Mouse (Mus musculus) erythroblast, adult 5-6 weeks (primary cell): Measurements from ENCODE around the gene Cacna2d2. TPM values are rescaled to one million over a fixed set of nuclear protein-coding genes. Genes with fewer than 3 reads are reported as not detected.
A peak's percentile ranks its signal among the peaks of the same experiment; 100 is the strongest.
"Not testable (repeated sequence)": the region's sequence is repeated elsewhere in the genome, so short reads cannot be mapped to it uniquely, and the experiment has no call there.

Source experiments
- ATAC-seq: replicated peaks from 2 replicates; pipeline ENCODE4 v1.8.0; 2016; ENCODE audit warnings: moderate number of reproducible peaks, mild to moderate bottlenecking, moderate TSS enrichment, inconsistent platforms; ENCODE audit not compliant: poor library complexity, low FRiP score, severe bottlenecking
- total RNA-seq, 2 experiments: library from RNA; stranded (forward) in 1 of 2; stranded (reverse) in 1 of 2; fragments of 150-400 nt in 1 of 2; fragments of 200-764, 138-1000 nt in 1 of 2; gene quantifications; 2 replicates each; pipeline versions ENCODE4 v1.2.3 to v1.2.4; 2015 to 2017; ENCODE audit warnings: low replicate concordance in 2 of 2

Cacna2d2 gene
- total RNA-seq, 2 experiments from 2014 or later: not detected

DNA sequence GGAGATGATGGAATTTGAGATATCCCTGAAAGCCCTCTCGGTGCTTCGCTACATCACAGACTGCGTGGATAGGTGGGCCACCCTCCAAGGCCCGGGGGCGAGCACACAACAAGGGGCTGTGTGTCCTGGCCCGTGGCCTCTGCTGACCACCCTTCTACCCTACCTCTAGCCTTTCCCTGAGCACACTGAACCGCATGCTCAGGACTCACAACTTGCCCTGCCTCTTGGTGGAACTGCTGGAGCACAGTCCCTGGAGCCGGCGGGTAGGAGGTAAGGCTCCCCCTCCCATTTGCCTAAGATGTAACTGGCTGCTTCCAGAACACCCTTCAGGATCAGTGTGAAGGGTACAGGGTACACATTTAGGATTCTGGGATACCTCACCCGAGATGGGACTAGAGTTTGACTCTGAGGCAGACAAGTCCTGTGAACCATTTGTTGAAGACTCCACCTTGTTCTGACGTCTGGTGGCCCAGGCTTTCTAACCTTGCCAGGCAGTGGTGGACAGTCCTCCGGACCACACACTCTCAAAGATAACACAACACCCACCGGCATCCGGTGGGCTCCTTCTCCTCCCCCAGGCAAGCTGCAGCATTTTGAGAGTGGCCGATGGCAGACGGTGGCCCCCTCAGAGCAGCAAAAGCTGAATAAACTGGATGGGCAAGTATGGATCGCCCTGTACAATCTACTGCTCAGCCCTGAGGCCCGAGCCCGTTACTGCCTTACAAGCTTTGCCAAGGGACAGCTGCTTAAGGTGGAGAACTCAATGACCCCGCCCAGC lies 150.1 kb downstream of the Cacna2d2 start:
- no peak for ATAC-seq

DNA sequence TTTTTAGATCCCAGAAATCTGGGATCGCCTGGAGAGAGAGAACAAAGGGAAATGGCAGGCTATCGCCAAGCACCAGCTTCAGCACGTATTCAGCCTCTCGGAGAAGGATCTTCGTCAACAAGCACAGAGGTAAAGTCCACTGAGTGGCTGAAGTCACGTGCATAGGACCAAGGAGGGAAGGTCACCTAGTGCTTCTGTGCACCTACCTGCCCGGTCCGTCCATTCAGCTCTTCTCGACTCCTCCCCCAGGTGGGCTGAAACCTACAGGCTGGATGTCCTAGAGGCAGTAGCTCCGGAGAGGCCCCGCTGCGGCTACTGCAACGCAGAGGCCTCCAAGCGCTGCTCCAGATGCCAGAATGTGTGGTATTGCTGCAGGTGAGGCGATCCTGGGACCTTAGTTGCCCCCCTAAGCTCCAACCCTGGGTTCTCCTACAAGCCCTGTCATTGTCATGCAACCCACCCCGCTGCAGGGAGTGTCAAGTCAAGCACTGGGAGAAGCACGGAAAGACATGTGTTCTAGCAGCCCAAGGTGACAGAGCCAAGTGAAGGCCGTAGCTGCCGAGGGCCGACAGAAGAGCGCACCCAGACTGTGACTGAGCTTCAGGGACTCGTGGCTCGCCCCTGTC lies 151.2 kb downstream of the Cacna2d2 start:
- ATAC-seq: no peak

DNA sequence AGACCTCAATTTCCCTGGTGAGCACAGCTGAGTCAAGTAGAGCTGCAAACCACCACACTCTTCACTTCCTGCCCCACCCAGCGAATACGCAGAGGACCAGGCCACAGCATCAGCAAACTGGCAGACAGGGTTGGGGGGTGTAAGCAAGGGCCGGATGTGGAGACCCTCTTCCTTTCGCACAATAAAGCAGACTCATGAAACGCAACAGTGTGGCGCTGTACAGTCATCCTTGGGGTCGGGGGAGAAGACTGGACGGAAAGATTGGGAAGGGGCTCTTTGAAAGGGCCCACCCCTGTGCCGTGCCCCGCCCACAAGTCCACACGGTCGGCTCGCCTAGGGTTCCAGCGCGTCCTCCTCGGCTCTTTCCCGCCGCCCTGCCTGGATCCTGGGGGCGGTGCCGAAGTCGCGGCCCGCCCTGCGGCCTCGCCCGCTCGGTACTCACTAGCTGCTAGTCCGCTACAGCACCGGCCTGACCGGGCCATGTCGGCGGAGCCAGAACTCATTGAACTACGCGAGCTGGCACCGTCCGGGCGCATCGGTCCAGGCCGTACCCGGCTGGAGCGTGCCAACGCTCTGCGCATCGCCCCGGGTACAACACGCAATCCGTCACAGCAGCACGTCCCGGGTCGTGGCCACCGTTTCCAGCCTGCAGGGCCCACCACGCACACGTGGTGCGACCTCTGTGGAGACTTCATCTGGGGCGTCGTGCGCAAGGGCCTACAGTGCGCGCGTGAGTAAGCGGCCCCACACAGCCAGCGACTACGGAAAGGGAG lies 151.9 kb downstream of the Cacna2d2 start, which contains the start of gene Rassf1:
Gene Rassf1 (plus strand): TSS at position 439 of the 773 bp plus-strand sequence.
- ATAC-seq: 0 out of 2 replicates have a peak, but pooled peaks have one; percentile 34

DNA sequence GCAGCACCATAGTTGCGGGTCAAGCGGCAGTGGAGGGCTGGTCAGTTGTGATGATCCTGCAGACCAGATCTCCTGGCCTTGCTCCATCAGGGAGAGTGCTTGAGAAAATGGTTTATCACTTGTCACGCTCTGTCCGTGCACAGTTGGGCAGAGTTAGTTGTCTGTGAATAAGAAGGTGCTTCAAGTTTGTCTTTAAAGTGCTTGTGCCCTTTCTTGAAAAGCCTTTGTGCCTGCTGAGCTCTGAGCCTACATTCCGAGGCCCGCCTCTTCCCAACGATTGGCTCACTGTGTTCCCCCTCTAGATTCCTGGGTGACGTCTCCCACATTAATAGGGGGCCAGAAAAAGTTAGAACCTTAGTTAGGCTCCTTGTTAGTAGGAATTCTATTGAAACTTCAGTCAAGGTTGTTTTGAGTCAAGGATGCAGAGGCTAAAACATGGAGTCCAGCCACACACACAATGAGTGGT lies 152.5 kb downstream of the Cacna2d2 start:
- no peak for ATAC-seq

DNA sequence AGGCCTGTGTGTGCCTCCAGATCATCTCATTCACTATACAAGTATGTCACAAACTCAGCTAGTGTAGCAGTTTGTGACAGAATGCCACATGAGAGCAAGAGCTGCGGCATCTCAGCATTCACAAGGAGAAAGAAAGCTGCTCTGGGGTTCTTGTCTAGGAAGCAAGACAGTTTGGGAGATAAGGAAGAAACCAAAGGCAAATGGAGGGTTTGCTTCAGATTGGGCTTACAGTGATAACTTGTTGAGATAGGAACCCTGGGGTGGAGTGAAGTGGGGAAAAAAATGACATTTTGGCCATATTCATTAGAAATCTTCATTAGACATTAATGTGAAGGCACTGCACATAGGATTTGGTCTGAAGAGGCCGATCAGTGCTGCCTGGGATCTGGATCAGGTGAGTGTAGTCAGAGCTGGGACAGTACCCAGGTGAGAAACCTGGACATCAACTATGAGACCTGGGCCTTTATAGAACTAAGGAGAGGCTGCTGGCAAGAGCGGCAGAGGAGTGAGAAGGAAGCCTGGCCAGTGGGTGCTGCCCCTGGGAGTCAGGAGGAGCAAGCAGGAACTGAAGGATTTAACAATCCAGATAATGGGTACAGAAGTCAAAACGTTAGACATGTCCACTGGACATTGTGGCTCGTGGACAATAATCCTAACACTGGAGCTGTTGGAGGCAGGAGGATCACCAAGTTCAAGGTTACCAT lies 153.4 kb downstream of the Cacna2d2 start:
- no peak for ATAC-seq

DNA sequence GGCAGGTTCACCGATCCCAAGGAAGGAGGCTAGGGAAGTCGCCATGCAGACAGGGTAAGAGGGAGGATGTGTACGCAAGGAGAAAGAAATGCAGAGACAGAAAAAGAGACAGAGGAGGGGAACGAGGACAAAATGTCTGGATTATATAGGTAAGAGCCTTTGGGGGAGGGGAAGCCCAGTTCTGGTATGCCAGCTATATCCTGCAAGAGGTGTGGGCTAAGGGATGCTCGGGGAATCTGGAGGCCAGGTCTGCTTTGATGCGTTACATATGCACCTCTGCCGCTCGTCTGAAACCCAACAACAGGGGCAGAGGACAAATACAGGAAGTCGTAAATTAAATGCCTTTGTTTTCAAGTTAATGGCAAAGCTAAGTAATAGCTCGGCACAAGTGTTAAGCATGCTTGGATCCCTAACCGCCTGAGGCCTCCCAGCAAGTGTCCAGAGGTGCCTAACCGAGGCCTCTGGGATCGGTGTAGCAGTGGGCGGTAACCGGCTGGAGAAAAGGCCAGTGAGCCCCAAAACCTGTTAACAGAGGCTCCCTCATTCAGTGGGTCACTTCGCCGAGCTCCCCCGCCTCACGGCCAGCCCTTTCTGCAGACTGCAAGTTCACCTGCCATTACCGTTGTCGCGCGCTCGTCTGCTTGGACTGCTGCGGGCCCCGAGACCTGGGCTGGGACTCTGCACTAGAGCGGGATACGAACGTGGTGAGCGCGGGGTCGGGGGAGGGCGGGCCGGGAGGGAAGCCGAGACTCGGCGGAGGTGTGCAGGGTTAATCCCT lies 154.3 kb downstream of the Cacna2d2 start:
- ATAC-seq: peak; percentile 6

DNA sequence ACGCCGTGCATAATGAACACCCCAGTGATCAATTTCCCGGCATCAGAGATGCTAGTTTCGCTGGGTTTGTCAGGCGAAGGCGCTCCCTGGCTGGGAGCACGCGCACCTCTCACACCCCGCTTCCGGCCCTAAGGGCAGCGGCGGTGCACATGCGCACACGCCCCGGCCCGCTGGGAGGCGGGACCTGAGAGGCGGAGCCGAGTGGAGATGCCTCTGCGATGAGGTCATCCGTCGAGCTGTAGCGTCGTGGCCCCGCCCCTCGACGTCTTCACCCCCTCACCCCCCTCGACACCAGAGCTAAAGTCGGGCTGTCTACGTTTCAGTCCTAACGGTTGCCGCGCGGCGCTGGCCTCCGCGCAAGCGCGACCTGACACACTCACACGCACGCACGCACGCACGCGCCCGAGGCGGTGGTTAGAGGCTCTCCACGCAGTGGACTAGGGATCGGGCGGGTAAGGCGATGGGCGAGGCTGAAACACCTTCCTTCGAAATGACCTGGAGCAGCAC lies 155.0 kb downstream of the Cacna2d2 start:
- peak; percentile 91 for ATAC-seq

DNA sequence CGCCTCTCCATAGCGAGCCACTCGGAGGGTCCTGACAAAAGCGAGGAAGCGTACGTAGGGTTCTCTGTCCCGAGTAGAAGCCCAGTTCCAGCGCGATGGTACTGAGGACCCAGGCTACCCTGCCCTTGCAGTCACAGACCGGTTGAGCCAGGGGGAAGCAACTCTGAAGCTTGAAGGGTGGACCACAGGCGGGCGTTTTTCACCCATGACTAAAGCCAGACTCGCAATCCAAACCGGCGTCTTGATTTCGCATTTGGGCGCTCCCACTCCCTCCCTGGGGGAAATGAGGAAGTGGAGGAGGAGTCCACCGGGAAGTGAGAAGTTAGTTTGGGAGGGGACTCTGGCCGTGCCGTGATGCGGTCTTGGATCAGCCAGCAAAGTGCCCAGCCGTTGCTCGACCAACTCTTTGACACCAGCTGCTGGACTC lies 155.6 kb downstream of the Cacna2d2 start:
- ATAC-seq: peak; percentile 11

DNA sequence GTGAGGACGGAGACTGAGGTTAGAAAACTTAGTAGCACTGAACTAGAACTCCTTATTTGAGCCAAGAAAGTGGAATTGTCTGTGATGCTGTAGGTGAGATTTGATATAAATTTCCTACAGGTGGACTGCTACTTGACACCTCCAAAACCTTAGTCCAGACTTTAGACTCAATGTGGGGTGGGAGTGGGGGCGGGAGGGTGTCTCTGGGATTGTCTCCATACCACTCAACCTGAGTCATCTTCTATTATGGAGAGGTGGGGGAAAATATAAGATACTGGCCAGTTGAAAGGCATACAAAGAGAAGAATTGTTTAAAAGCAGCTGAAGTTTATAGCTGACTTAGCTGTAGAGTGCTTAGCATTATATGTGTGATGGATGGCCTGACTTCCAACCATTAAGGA lies 156.3 kb downstream of the Cacna2d2 start:
- ATAC-seq: no peak

DNA sequence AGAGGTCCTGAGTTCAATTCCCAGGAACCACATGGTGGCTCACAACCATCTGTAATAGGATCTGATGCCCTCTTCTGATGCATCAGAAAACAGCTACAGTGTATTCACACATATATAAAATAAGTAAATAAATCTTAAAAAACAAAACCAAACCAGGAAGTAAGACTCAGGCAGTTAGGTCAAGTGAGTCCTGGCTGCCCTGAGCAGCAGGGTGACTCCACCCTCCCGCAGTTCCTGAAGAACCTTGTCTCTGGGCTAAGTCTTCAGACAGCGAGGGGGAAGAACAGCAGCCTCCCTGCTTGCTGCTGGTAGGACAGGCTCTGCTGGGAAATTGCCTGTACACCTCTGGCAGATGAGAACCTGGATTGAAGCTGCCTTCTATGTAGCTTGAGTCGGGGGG lies 156.9 kb downstream of the Cacna2d2 start:
- no peak for ATAC-seq

DNA sequence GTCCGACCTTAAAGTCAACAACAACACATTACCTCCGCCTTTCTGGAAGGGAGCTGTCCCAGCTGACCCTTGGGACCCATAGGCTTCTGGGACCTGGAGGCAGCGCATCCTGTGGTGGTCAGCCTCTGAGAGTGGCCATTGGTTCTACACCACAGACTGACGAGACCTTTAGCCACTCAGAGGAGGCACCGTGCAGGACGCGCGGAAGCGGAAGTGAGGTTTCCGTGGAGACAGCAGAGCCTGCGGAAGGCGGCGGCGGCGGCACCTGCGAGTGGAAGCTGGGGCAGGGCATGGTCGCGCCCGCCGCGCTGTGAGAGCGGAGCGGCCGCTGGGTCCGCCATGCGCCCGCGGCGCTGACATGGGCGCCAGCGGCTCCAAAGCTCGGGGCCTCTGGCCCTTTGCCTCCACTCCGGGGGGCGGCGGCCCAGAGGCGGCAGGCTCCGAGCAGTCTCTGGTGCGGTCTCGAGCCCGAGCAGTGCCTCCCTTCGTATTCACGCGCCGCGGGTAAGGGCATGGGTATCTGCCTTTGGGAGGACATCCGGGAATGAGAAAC lies 163.7 kb downstream of the Cacna2d2 start, which contains the start of gene Tusc2:
Gene Tusc2 (plus strand): TSS at position 227 of the 553 bp plus-strand sequence.
- ATAC-seq: peak; percentile 91

DNA sequence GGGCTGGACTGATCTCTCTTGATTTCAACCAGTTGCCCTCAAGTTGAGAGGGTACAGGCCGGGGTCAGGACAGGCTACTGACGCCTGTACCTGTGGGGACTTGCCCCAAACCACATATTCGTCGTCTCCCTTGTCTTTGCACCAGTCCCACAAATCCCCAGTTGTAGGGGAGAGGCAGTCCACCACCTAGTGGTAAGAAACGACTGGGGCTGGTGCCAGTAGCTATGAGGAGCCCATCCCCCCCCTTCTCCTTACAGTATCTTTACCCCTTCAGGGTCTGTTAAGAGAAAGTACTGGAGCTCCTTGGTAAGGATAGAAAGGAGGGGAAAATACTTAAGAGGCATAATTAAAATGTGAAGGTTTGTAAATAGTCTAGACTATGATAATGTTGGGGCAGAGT lies 166.1 kb downstream of the Cacna2d2 start:
- not testable (repeated sequence) for ATAC-seq

DNA sequence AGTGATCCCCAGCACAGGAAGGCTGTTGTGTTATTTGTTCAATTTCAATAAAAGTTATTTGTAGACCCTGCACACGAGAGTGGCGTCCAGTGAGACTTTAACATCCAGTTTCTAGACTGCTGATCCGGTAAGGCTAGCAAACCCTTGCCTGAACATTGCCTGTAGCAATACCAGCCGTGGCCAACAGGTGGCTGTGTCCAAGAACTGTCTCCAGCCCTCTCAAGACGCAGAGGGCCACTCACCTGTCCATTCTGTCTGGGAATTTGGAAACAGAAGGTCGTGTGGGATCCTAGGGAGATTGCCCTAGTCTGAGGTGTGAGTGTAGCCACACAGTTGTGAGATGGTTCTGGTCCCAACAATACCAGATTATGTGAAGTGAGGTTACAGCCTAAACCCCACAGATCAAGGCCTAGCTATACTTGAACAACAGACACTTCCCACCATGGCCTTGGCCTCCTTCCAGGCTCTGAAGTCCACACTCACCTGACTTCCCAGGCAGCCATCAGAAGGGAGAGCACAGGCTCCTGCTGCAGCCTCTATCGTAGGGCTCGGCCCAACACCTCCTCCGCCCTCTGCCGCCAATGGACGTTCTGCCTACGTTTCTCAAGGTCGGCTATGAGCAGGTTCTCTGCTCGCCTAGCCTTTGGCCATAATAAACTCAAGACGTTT lies 166.8 kb downstream of the Cacna2d2 start:
- ATAC-seq: peak; percentile 45

DNA sequence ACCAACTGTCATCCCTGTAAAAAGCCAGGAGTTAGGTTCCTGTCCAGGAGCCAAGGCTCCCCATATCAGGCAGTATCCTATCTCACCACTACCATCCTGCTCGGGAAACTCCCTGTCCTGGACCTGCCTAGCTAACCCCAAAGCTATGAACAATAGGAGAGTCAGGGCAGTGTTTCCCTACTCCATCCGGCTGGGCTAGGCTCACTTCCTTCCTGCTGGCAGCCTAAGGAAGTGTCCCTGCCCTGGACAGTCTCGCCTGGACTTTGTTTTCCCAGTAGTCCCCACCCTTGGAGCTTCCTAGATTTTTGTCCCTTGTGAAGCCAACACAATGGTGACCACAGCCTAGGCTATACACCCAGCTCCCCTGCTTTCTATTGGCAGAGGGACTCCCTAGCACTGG lies 167.4 kb downstream of the Cacna2d2 start:
- no peak for ATAC-seq

DNA sequence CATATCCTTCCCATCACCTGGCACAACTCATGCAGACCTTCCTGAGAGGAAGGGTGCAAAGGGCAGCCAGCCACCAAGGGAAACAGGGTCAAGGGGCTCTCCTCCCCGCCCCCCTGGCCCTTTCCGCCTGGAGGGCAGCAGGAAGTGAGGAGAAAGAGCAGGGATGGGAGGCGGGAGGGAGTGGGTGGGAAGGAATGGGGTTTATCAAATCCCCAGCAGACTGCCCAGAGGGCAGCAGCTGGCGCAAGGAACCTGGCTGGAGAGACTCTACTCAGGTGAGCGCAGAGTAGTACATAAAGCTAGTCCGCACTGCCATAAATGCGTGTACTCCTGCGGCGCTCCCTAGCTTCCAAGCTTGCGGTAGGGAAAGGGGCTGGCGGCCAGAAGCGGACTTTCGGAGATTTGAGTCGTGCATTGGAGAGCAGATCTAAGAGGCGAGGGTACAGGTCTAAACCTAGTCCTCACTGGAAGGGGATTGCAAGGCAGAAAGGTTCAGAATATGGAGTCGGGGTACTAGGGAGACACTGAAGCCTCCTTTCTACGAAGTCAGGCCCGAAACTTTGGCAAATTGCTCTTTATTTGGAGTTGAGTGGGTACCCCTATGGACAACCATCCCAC lies 168.4 kb downstream of the Cacna2d2 start, which contains the start of gene Hyal2:
Gene Hyal2 (plus strand): TSS at position 244 of the 618 bp plus-strand sequence.
- no peak for ATAC-seq

DNA sequence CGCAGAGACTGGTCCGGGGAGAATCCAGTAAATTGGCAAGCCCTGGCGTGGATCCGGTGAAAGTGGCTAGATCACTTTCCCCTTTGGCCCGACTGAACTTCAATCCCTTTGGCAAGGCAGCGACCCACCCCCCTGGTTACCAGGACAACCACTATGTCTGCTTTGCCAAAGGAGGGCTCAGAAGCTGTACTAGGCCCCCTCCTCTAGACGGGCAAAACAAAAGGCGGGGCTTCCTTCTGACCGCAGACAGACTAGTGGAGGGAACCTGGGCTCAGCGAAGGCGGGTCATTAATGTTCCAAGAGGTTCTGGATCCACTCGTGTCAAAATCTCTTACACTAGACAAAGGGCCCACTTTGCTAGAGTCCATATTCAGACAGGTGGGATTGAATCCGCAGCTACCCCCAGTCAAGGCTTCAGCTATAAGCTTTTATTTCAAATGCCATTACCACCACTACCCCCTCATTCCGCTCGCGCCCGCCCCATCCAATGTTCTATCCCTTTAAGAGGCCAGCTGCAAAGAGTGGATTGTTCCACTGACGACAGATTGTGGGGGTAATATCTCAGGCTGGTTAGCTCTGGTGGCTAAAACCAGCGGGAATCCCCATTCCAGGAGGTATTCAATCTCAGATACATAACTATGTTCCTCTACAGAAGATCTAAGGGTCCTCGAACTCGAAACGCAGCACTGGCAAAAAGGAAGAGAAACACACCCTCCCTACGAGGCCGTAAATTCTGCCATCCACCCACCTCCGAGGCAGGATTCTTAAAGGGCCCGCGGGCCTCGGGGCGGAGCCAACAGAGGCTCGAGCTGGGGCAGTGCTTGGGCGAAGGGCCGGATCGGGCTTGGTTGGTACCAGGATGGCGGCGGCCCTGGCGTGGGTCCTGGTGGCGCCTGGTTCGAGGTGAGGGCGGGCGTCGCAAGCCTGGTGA lies 169.2 kb downstream of the Cacna2d2 start:
- ATAC-seq: peak; percentile 75
